Mouse (Mus musculus) yolk sac, embryonic 10.5 days (tissue): ENCODE data around the gene Tmem202.

Experiments used
- DNase-seq: peaks from one replicate; pipeline ENCODE4 v3.0.0-alpha.2; 2017; ENCODE audit warnings: low spot score

Tmem202 gene

GRCm38 (mm10) chr9:59539441-59540137 lies at the start of gene Tmem202, which contains the start of gene Hexa:
Gene Tmem202, minus strand, starts transcription at chr9:59539847.
Gene Hexa, plus strand, starts transcription at chr9:59539540.
- DNase-seq, result peak; percentile 90

GRCm38 (mm10) chr9:59588710-59589671 lies 49.3 kb upstream of the Tmem202 start:
- no peak for DNase-seq

GRCm38 (mm10) chr9:59588252-59588651 lies 48.6 kb upstream of the Tmem202 start:
- no peak for DNase-seq

GRCm38 (mm10) chr9:59584871-59585308 lies 45.2 kb upstream of the Tmem202 start:
- DNase-seq, result peak; percentile 63

- DNase-seq, result no peak
Measured at GRCm38 (mm10) chr9:59578505-59578867, 38.8 kb upstream of the Tmem202 start.

GRCm38 (mm10) chr9:59577844-59578504 lies 38.3 kb upstream of the Tmem202 start, which contains the start of gene Celf6:
Gene Celf6, plus strand, starts transcription at chr9:59577917.
- peak; percentile 100 for DNase-seq

GRCm38 (mm10) chr9:59577401-59577800 lies 37.8 kb upstream of the Tmem202 start:
- no peak for DNase-seq

- DNase-seq, result no peak
Measured at GRCm38 (mm10) chr9:59571852-59572251, 32.2 kb upstream of the Tmem202 start.

- DNase-seq, result peak; percentile 60
Measured at GRCm38 (mm10) chr9:59567111-59567510, 27.5 kb upstream of the Tmem202 start.

GRCm38 (mm10) chr9:59565600-59565999 lies 26.0 kb upstream of the Tmem202 start:
- DNase-seq, result peak; percentile 64

- no peak for DNase-seq
Measured at GRCm38 (mm10) chr9:59553719-59554118, 14.1 kb upstream of the Tmem202 start.

GRCm38 (mm10) chr9:59552610-59553009 lies 13.0 kb upstream of the Tmem202 start:
- DNase-seq, result no peak

- DNase-seq, result no peak
Measured at GRCm38 (mm10) chr9:59551620-59552031, 12.0 kb upstream of the Tmem202 start.

GRCm38 (mm10) chr9:59551017-59551416 lies 11.4 kb upstream of the Tmem202 start:
- DNase-seq, result no peak

GRCm38 (mm10) chr9:59550077-59550476 lies 10.4 kb upstream of the Tmem202 start:
- no peak for DNase-seq

GRCm38 (mm10) chr9:59548961-59549487 lies 9.4 kb upstream of the Tmem202 start:
- DNase-seq, result no peak

GRCm38 (mm10) chr9:59547869-59548268 lies 8.2 kb upstream of the Tmem202 start:
- DNase-seq, result no peak

- no peak for DNase-seq
Measured at GRCm38 (mm10) chr9:59544739-59545138, 5.1 kb upstream of the Tmem202 start.

GRCm38 (mm10) chr9:59542766-59543324 lies 3.2 kb upstream of the Tmem202 start:
- no peak for DNase-seq

GRCm38 (mm10) chr9:59541617-59542016 lies 2.0 kb upstream of the Tmem202 start:
- DNase-seq, result no peak

GRCm38 (mm10) chr9:59537651-59538050 lies 2.0 kb downstream of the Tmem202 start:
- no peak for DNase-seq

- DNase-seq, result no peak
Measured at GRCm38 (mm10) chr9:59533889-59534288, 5.8 kb downstream of the Tmem202 start.
